Mouse (Mus musculus): ENCODE data around the gene Foxp1.

- TF ChIP-seq CTCF (IDR thresholded peaks at IDR 0.05; ENCODE audit: low read depth) (no peak), EP300 (IDR thresholded peaks at IDR 0.05; ENCODE audit: low read depth) (no peak)
These were observed 75.6 kb downstream of the Foxp1 start for GRCm38 (mm10) chr6:99446801-99447415.
